ENCODE assay signal across 8 mouse cellular contexts in genomic region chr4:138455141-138455955, GRCm38 (mm10). TPM values are rescaled to one million over a fixed set of nuclear protein-coding genes. Genes with fewer than 3 reads are reported as not detected.
DNase-seq lines count a peak whose midpoint lies in the region; ATAC-seq lines count a peak whose summit lies in the region.

No protein-coding gene starts in this region.

- H3K9ac ChIP-seq in heart, embryonic 15.5 days: peak overlapping the region; percentile 63
- peak overlapping the region; percentile 99 for H3K9ac ChIP-seq in midbrain, embryonic 12.5 days (replicated peaks)

- peak overlapping the region; percentile 95 for H3K4me2 ChIP-seq in heart, embryonic 15.5 days
- peak overlapping the region; percentile 85 for H3K4me2 ChIP-seq in midbrain, embryonic 12.5 days (replicated peaks)

- peak; percentile 62 for DNase-seq in adrenal gland, postnatal 10 days
- DNase-seq in adrenal gland, adult 8-10 months: no peak
- peak; percentile 14 for DNase-seq in CD4-positive helper T cell, adult 2 months (ENCODE audit: low read depth, low spot score)
- peak; percentile 61 for DNase-seq in embryo, embryonic 10 days (ENCODE audit: low spot score)
- peak; percentile 80 for DNase-seq in kidney, postnatal 10 days

- peak overlapping the region; percentile 64 for H3K27ac ChIP-seq in heart, embryonic 15.5 days
- H3K27ac ChIP-seq in midbrain, embryonic 12.5 days (replicated peaks): peak overlapping the region; percentile 97

- WGBS in heart, embryonic 15.5 days: 1% methylated on average over 58 of the region's 58 CpGs
- under 1% methylated on average over 58 of the region's 58 CpGs for WGBS in midbrain, embryonic 12.5 days

- peaks cover 26% of the 10 kb centered on the region for H3K4me1 ChIP-seq in heart, embryonic 15.5 days (replicated peaks)
- H3K4me1 ChIP-seq in midbrain, embryonic 12.5 days: peaks cover 48% of the 10 kb centered on the region

- H3K9me3 ChIP-seq in heart, embryonic 15.5 days (replicated peaks): no peaks in the 10 kb centered on the region
- no peaks in the 10 kb centered on the region for H3K9me3 ChIP-seq in midbrain, embryonic 12.5 days

- ATAC-seq in heart, embryonic 15.5 days (replicated peaks; ENCODE audit: insufficient number of reproducible peaks, insufficient read depth, low FRiP score, low read depth): no peak
- peak; percentile 14; the same call in 1 of the 2 replicates for ATAC-seq in midbrain, embryonic 12.5 days (ENCODE audit: low FRiP score, low read depth)
- no peak for ATAC-seq in megakaryocyte progenitor cell, adult 5-6 weeks (replicated peaks; ENCODE audit: poor library complexity)

- H3K27me3 ChIP-seq in heart, embryonic 15.5 days: peaks cover 84% of the 10 kb centered on the region
- peaks cover 29% of the 10 kb centered on the region for H3K27me3 ChIP-seq in midbrain, embryonic 12.5 days

- peak overlapping the region; percentile 65 for H3K4me3 ChIP-seq in heart, embryonic 15.5 days
- H3K4me3 ChIP-seq in midbrain, embryonic 12.5 days: peak overlapping the region; percentile 93

- H3K36me3 ChIP-seq in heart, embryonic 15.5 days: no peaks in the 10 kb centered on the region
- no peaks in the 10 kb centered on the region for H3K36me3 ChIP-seq in midbrain, embryonic 12.5 days

RNA-seq across cellular contexts. Expression of gene Camk2n1, which starts 1.2 kb away (rescaled TPM):
- total RNA-seq in adrenal gland, postnatal 10 days (2021): 10 to 100 TPM; 17.3 to 22.9 TPM
- total RNA-seq in adrenal gland, adult 8-10 months (2022): 10 to 100 TPM; 29.2 to 33.7 (median 31.2) TPM
- polyA plus RNA-seq in heart, embryonic 15.5 days (2015; fragmentation: Nextera tagmentation; extraction: Ambion mirVana): 1.3 and 1.5 TPM in 2 replicates
- 9.0 and 9.8 TPM in 2 replicates for polyA plus RNA-seq in midbrain, embryonic 12.5 days (2016; fragmentation: Nextera tagmentation; extraction: Ambion mirVana)
- total RNA-seq in megakaryocyte progenitor cell, adult 5-6 weeks (2015): 0.02 TPM in 1 of 2 replicates, not detected in the other
- total RNA-seq in megakaryocyte progenitor cell, adult 5-6 weeks (2017): 0.03 TPM in 1 of 2 replicates, not detected in the other

RNA-seq across cellular contexts. Expression of gene Mul1, which starts 20.9 kb away (rescaled TPM):
- total RNA-seq in adrenal gland, postnatal 10 days (2021): 10 to 100 TPM; 54.7 to 56.9 TPM
- 10 to 100 TPM; 54.2 to 59.0 (median 56.8) TPM for total RNA-seq in adrenal gland, adult 8-10 months (2022)
- 22.2 and 22.7 TPM in 2 replicates for polyA plus RNA-seq in heart, embryonic 15.5 days (2015; fragmentation: Nextera tagmentation; extraction: Ambion mirVana)
- 16.0 and 17.5 TPM in 2 replicates for polyA plus RNA-seq in midbrain, embryonic 12.5 days (2016; fragmentation: Nextera tagmentation; extraction: Ambion mirVana)
- total RNA-seq in megakaryocyte progenitor cell, adult 5-6 weeks (2015): 4.5 and 6.1 TPM in 2 replicates
- 4.7 and 6.4 TPM in 2 replicates for total RNA-seq in megakaryocyte progenitor cell, adult 5-6 weeks (2017)

RNA-seq across cellular contexts. Expression of gene Fam43b, which starts 59.0 kb away (rescaled TPM):
- total RNA-seq in adrenal gland, postnatal 10 days (2021): 1 to 10 TPM; 1.8 to 2.0 TPM
- total RNA-seq in adrenal gland, adult 8-10 months (2022): 1 to 10 TPM; 2.9 to 6.1 (median 3.9) TPM
- polyA plus RNA-seq in heart, embryonic 15.5 days (2015; fragmentation: Nextera tagmentation; extraction: Ambion mirVana): 0.22 TPM in 1 of 2 replicates, not detected in the other
- polyA plus RNA-seq in midbrain, embryonic 12.5 days (2016; fragmentation: Nextera tagmentation; extraction: Ambion mirVana): 0.27 and 0.34 TPM in 2 replicates
- total RNA-seq in megakaryocyte progenitor cell, adult 5-6 weeks (2015): not detected in 2 replicates
- not detected in 2 replicates for total RNA-seq in megakaryocyte progenitor cell, adult 5-6 weeks (2017)

Comparison
In these comparisons a context has a peak if more than half of its experiments do, and no peak if none do; other contexts are left out.
1. RNA of gene Camk2n1, which starts 1.2 kb away (total RNA-seq): 29.2 to 33.7 TPM in adrenal gland, adult 8-10 months and 17.3 to 22.9 TPM in adrenal gland, postnatal 10 days; 0.02 to 0.03 TPM in megakaryocyte progenitor cell, adult 5-6 weeks; every median in the first group is over 10 times any median in the second.
2. RNA of gene Mul1, which starts 20.9 kb away (total RNA-seq): 54.2 to 59.0 TPM in adrenal gland, adult 8-10 months and 54.7 to 56.9 TPM in adrenal gland, postnatal 10 days; 4.5 to 6.4 TPM in megakaryocyte progenitor cell, adult 5-6 weeks; every median in the first group is over 4 times any median in the second.